In the genomic region with DNA sequence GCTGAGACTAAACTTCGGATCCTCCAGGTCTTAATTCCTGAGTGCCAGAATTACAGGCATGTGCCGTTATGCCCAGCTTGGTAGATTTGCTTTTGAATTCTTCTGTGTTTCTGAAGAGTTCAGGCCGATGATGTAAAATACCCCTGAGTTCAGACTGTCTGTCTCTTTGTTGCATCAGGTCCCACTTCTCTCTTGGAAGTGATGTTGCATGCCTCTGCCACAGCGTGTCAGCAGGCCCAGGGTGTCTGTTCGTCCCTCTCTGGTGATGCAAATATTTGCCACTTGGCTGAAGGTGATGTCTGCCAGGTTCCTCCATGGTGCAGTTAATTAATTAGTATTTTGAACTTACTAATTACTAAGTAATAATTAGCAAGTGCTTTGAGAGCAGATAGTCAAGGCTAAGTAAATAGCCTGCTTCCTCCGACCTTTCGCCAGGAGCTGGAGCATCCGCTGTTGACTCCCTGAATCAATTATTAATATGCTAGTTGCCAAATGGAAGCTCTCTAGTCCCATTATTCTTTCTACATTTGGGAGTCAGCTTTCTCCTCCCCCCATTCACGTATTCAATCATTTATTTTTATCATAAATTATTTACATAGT, we compare ENCODE assay signal across 10 mouse cellular contexts. TPM values are rescaled to one million over a fixed set of nuclear protein-coding genes. Genes with fewer than 3 reads are reported as not detected.
A peak's percentile ranks its signal among the peaks of the same experiment; 100 is the strongest.
DNase-seq lines count a peak whose midpoint lies in the region; ATAC-seq and TF ChIP-seq lines count a peak whose summit lies in the region.
"Had no signal": no experiment of that assay in that cellular context is flagged by ENCODE, and none has a peak within 500 bp of the region (broad histone marks: within the 10 kb centered on the region; RNA-seq: fewer than 3 reads in every experiment).

No protein-coding gene starts in this region.

- H3K27me3 ChIP-seq in hindbrain, embryonic 13.5 days: no peaks in the 10 kb centered on the region
- H3K27me3 ChIP-seq in hindbrain, postnatal 0 days (ENCODE audit: insufficient read depth, low read length): no peaks in the 10 kb centered on the region
- no peaks in the 10 kb centered on the region for H3K27me3 ChIP-seq in neural tube, embryonic 13.5 days
- no peaks in the 10 kb centered on the region for H3K27me3 ChIP-seq in cerebellum, adult 2 months (ENCODE audit: control insufficient read depth, insufficient read depth, low read length)
- H3K27me3 ChIP-seq: embryonic facial prominence, embryonic 15.5 days had no signal

- no peak overlapping the region for H3K4me3 ChIP-seq in hindbrain, embryonic 13.5 days
- H3K4me3 ChIP-seq in hindbrain, postnatal 0 days (ENCODE audit: low read length): no peak overlapping the region
- H3K4me3 ChIP-seq in neural tube, embryonic 13.5 days: no peak overlapping the region
- no peak overlapping the region for H3K4me3 ChIP-seq in cerebellum, adult 2 months (replicated peaks; ENCODE audit: insufficient read depth, low read depth, low read length)
- H3K4me3 ChIP-seq: embryonic facial prominence, embryonic 15.5 days had no signal

- H3K4me2 ChIP-seq in hindbrain, embryonic 13.5 days: no peak overlapping the region
- no peak overlapping the region for H3K4me2 ChIP-seq in hindbrain, postnatal 0 days (ENCODE audit: low read depth, low read length)
- H3K4me2 ChIP-seq in neural tube, embryonic 13.5 days: no peak overlapping the region
- H3K4me2 ChIP-seq: embryonic facial prominence, embryonic 15.5 days had no signal

- no peaks in the 10 kb centered on the region for H3K36me3 ChIP-seq in hindbrain, embryonic 13.5 days
- no peaks in the 10 kb centered on the region for H3K36me3 ChIP-seq in hindbrain, postnatal 0 days (ENCODE audit: insufficient read depth, low read length)
- H3K36me3 ChIP-seq in neural tube, embryonic 13.5 days: no peaks in the 10 kb centered on the region
- H3K36me3 ChIP-seq: embryonic facial prominence, embryonic 15.5 days had no signal

- peak overlapping the region; percentile 10; the same call in 1 of the 2 replicates for H3K27ac ChIP-seq in hindbrain, embryonic 13.5 days
- no peak overlapping the region for H3K27ac ChIP-seq in hindbrain, postnatal 0 days
- peak overlapping the region; percentile 79 for H3K27ac ChIP-seq in neural tube, embryonic 13.5 days (replicated peaks)
- H3K27ac ChIP-seq in cerebellum, adult 2 months (ENCODE audit: insufficient read depth, low read length): no peak overlapping the region

- DNase-seq in hindbrain, postnatal 0 days (ENCODE audit: low spot score): no peak
- DNase-seq in neural tube, embryonic 10.5 days (ENCODE audit: extremely low spot score, low spot score): no peak
- peak; percentile 32 for DNase-seq in kidney, postnatal 10 days
- no peak for DNase-seq in cerebellum, adult 2 months
- DNase-seq in embryo, embryonic 11 days: no peak
- DNase-seq: cerebellum, postnatal 14 days; thymus, postnatal 36 days had no signal

- peaks cover 5% of the 10 kb centered on the region for H3K4me1 ChIP-seq in hindbrain, embryonic 13.5 days (replicated peaks)
- H3K4me1 ChIP-seq in hindbrain, postnatal 0 days (ENCODE audit: insufficient read depth, low read length): no peaks in the 10 kb centered on the region
- H3K4me1 ChIP-seq in neural tube, embryonic 13.5 days (replicated peaks): peaks cover 12% of the 10 kb centered on the region; the same call in 1 of the 2 replicates
- H3K4me1 ChIP-seq in cerebellum, adult 2 months (ENCODE audit: control insufficient read depth, insufficient read depth, low read length): no peaks in the 10 kb centered on the region

- WGBS in hindbrain, embryonic 13.5 days: 71% methylated on average over 9 of the region's 9 CpGs
- WGBS in hindbrain, postnatal 0 days: 62% methylated on average over 9 of the region's 9 CpGs
- 68% methylated on average over 9 of the region's 9 CpGs for WGBS in neural tube, embryonic 13.5 days
- WGBS in cerebellum, adult 2 months: 75% methylated on average over 9 of the region's 9 CpGs

- TF ChIP-seq CTCF in hindbrain, postnatal 0 days (IDR thresholded peaks at IDR 0.05; ENCODE audit: low read depth): no peak
- TF ChIP-seq CTCF in cerebellum, adult 2 months (IDR thresholded peaks at IDR 0.05; ENCODE audit: borderline replicate concordance, insufficient read depth, low read depth, low read length): no peak

- no peak overlapping the region for H3K9ac ChIP-seq in hindbrain, embryonic 13.5 days
- H3K9ac ChIP-seq in hindbrain, postnatal 0 days (replicated peaks; ENCODE audit: low read length): no peak overlapping the region
- H3K9ac ChIP-seq in neural tube, embryonic 13.5 days: no peak overlapping the region
- H3K9ac ChIP-seq: embryonic facial prominence, embryonic 15.5 days had no signal

- no peak for TF ChIP-seq POLR2A in cerebellum, adult 2 months (IDR thresholded peaks at IDR 0.05; ENCODE audit: borderline replicate concordance, insufficient read depth, low read length)

- no peak for ATAC-seq in hindbrain, embryonic 13.5 days (ENCODE audit: low FRiP score)
- no peak for ATAC-seq in hindbrain, postnatal 0 days
- no peak for ATAC-seq in neural tube, embryonic 13.5 days (ENCODE audit: low read depth)

- H3K9me3 ChIP-seq in hindbrain, embryonic 13.5 days: no peaks in the 10 kb centered on the region
- no peaks in the 10 kb centered on the region for H3K9me3 ChIP-seq in hindbrain, postnatal 0 days (ENCODE audit: low read length)
- no peaks in the 10 kb centered on the region for H3K9me3 ChIP-seq in neural tube, embryonic 13.5 days
- H3K9me3 ChIP-seq: embryonic facial prominence, embryonic 15.5 days had no signal

RNA-seq across cellular contexts. Expression of a gene that starts 26.6 kb away (rescaled TPM):
- 13.6 and 17.0 TPM in 2 replicates for polyA plus RNA-seq in hindbrain, embryonic 13.5 days (2015; fragmentation: Nextera tagmentation; extraction: Ambion mirVana)
- 31.1 and 43.1 TPM in 2 replicates for total RNA-seq in hindbrain, postnatal 0 days (2014; rRNA removed)
- 8.8 and 9.1 TPM in 2 replicates for polyA plus RNA-seq in hindbrain, postnatal 0 days (2015; fragmentation: Nextera tagmentation; extraction: Ambion mirVana)
- polyA plus RNA-seq in neural tube, embryonic 13.5 days (2015; fragmentation: Nextera tagmentation; extraction: Ambion mirVana): 13.6 and 15.3 TPM in 2 replicates
- polyA plus RNA-seq in cerebellum, adult 2 months (2012; rRNA removed): 17.0 and 17.6 TPM in 2 replicates

RNA-seq across cellular contexts. Expression of a gene that starts 55.0 kb away (rescaled TPM):
- polyA plus RNA-seq in hindbrain, embryonic 13.5 days (2015; fragmentation: Nextera tagmentation; extraction: Ambion mirVana): 110 and 115 TPM in 2 replicates
- total RNA-seq in hindbrain, postnatal 0 days (2014; rRNA removed): 167 and 178 TPM in 2 replicates
- polyA plus RNA-seq in hindbrain, postnatal 0 days (2015; fragmentation: Nextera tagmentation; extraction: Ambion mirVana): 95.9 and 101 TPM in 2 replicates
- polyA plus RNA-seq in neural tube, embryonic 13.5 days (2015; fragmentation: Nextera tagmentation; extraction: Ambion mirVana): 103 and 108 TPM in 2 replicates
- polyA plus RNA-seq in cerebellum, adult 2 months (2012; rRNA removed): 72.5 and 73.2 TPM in 2 replicates

Comparison
In these comparisons a context has a peak if more than half of its experiments do, and no peak if none do; other contexts are left out.
1. H3K27ac ChIP-seq: peak in hindbrain, embryonic 13.5 days (single experiment) and neural tube, embryonic 13.5 days (single experiment); none in hindbrain, postnatal 0 days (single experiment) and cerebellum, adult 2 months (single experiment).